Mouse (Mus musculus) brown adipose tissue, adult 24 weeks (tissue): Measurements from ENCODE around the gene Urm1. TPM values are rescaled to one million over a fixed set of nuclear protein-coding genes. Genes with fewer than 3 reads are reported as not detected.
"Not testable (repeated sequence)": the region's sequence is repeated elsewhere in the genome, so short reads cannot be mapped to it uniquely, and the experiment has no call there.

Experiments
- H3K27ac ChIP-seq: fragments of 200-500 bp; replicated peaks from 2 replicates; pipeline ENCODE4 v1.5.1; 2012; ENCODE audit warnings: low read depth, mild to moderate bottlenecking, low read length
- H3K4me1 ChIP-seq: fragments of 200-500 bp; 2 replicates; pipeline ENCODE4 v1.6.1; 2012; ENCODE audit warnings: low read length, mixed read lengths; ENCODE audit not compliant: control insufficient read depth, insufficient read depth, insufficient read length
- H3K4me3 ChIP-seq: fragments of 200-500 bp; 2 replicates; pipeline ENCODE4 v1.5.1; 2012; ENCODE audit warnings: low read depth, mild to moderate bottlenecking, low read length, moderate library complexity; ENCODE audit not compliant: insufficient read depth
- polyA plus RNA-seq: library from polyadenylated mRNA; stranded (reverse); fragments of >200 nt; gene quantifications from 2 replicates; pipeline ENCODE4 v1.2.4, GENCODE M21; 2012; ENCODE audit not compliant: missing spikeins, insufficient read depth, insufficient read length

The Urm1 gene
- polyA plus RNA-seq, 1 experiment: 15.8 TPM

- Histone ChIP-seq H3K4me3 (peak overlapping the region; percentile 59), H3K27ac (no peak overlapping the region), H3K4me1 (no peaks in the 10 kb centered on the region)
Measured at GRCm38 (mm10) chr2:29869646-29870451, 50.0 kb downstream of the Urm1 start.

- Histone ChIP-seq H3K4me1 (no peaks in the 10 kb centered on the region), H3K27ac (no peak overlapping the region)
Measured at GRCm38 (mm10) chr2:29872581-29873295, 52.9 kb downstream of the Urm1 start.

GRCm38 (mm10) chr2:29873801-29874200 lies 53.9 kb downstream of the Urm1 start:
- Histone ChIP-seq H3K27ac (no peak overlapping the region), H3K4me3 (no peak overlapping the region), H3K4me1 (no peaks in the 10 kb centered on the region)

More at GRCm38 (mm10) chr2:29872581-29873295, 52.9 kb downstream of the Urm1 start:
- no peak overlapping the region for H3K4me3 ChIP-seq

- H3K27ac ChIP-seq: no peak overlapping the region
- no peaks in the 10 kb centered on the region for H3K4me1 ChIP-seq
- H3K4me3 ChIP-seq: no peak overlapping the region
Measured at GRCm38 (mm10) chr2:29878061-29878460, 58.2 kb downstream of the Urm1 start.

- Histone ChIP-seq H3K4me3 (no peak overlapping the region), H3K4me1 (no peaks in the 10 kb centered on the region), H3K27ac (no peak overlapping the region)
Measured at GRCm38 (mm10) chr2:29879191-29879590, 59.3 kb downstream of the Urm1 start.

- H3K27ac ChIP-seq: no peak overlapping the region
Measured at GRCm38 (mm10) chr2:29879964-29880830, 60.3 kb downstream of the Urm1 start.

GRCm38 (mm10) chr2:29886659-29887292 lies 66.9 kb downstream of the Urm1 start:
- H3K4me3 ChIP-seq, H3K27ac ChIP-seq, H3K4me1 ChIP-seq: not testable (repeated sequence)

More at GRCm38 (mm10) chr2:29879964-29880830, 60.3 kb downstream of the Urm1 start:
- Histone ChIP-seq H3K4me1 (no peaks in the 10 kb centered on the region), H3K4me3 (no peak overlapping the region)

GRCm38 (mm10) chr2:29889066-29889944 lies 69.4 kb downstream of the Urm1 start, which contains the start of gene Odf2:
TSS of gene Odf2 (plus strand) at chr2:29889221.
- H3K27ac ChIP-seq: peak within 1 kb of the TSS; percentile 25; the same call in 1 of the 2 replicates

GRCm38 (mm10) chr2:29889991-29890833 lies 70.3 kb downstream of the Urm1 start:
- peak overlapping the region; percentile 25; the same call in 1 of the 2 replicates for H3K27ac ChIP-seq
- H3K4me3 ChIP-seq: peak overlapping the region; percentile 84
- peaks cover 4% of the 10 kb centered on the region; the same call in 1 of the 2 replicates for H3K4me1 ChIP-seq

More at GRCm38 (mm10) chr2:29889066-29889944, 69.4 kb downstream of the Urm1 start, which contains the start of gene Odf2:
- Histone ChIP-seq H3K4me1 (peaks cover 4% of the 10 kb centered on the region; the same call in 1 of the 2 replicates), H3K4me3 (peak within 1 kb of the TSS; percentile 84)

- no peak overlapping the region for H3K4me3 ChIP-seq
- H3K27ac ChIP-seq: no peak overlapping the region
- peaks cover 4% of the 10 kb centered on the region; the same call in 1 of the 2 replicates for H3K4me1 ChIP-seq
Measured at GRCm38 (mm10) chr2:29891773-29892172, 71.9 kb downstream of the Urm1 start.
